Mouse (Mus musculus) limb, embryonic 15.5 days (tissue): ENCODE results near the gene 3110009E18Rik. TPM values are rescaled to one million over a fixed set of nuclear protein-coding genes. Genes with fewer than 3 reads are reported as not detected.

Source experiments
- ATAC-seq: fragments of 200-750 bp; cut with Nextera tagmentation; 2 replicates; pipeline ENCODE4 v1.8.0; 2017; ENCODE audit warnings: low read depth, moderate TSS enrichment; ENCODE audit not compliant: insufficient number of reproducible peaks, low FRiP score, low TSS enrichment
- H3K27ac ChIP-seq: fragments of 300-500 bp; sonication (generic); 2 replicates; pipeline ENCODE4 v1.5.1; 2015; ENCODE audit warnings: moderate library complexity, mild to moderate bottlenecking, inconsistent platforms
- H3K27me3 ChIP-seq: fragments of 300-500 bp; sonication (generic); 2 replicates; pipeline ENCODE4 v1.6.1; 2015; ENCODE audit warnings: inconsistent platforms
- H3K36me3 ChIP-seq: fragments of 300-500 bp; sonication (generic); 2 replicates; pipeline ENCODE4 v1.6.1; 2015; ENCODE audit warnings: inconsistent platforms
- H3K4me1 ChIP-seq: fragments of 300-500 bp; sonication (generic); 2 replicates; pipeline ENCODE4 v1.6.1; 2015; ENCODE audit warnings: inconsistent platforms
- H3K4me2 ChIP-seq: fragments of 300-500 bp; sonication (generic); 2 replicates; pipeline ENCODE4 v1.6.1; 2015; ENCODE audit warnings: mild to moderate bottlenecking, inconsistent platforms
- H3K4me3 ChIP-seq: fragments of 300-500 bp; sonication (generic); 2 replicates; pipeline ENCODE4 v1.5.1; 2015; ENCODE audit warnings: mild to moderate bottlenecking, inconsistent platforms
- H3K9ac ChIP-seq: fragments of 300-500 bp; sonication (generic); 2 replicates; pipeline ENCODE4 v1.6.1; 2015; ENCODE audit warnings: inconsistent platforms
- H3K9me3 ChIP-seq: fragments of 300-500 bp; sonication (generic); 2 replicates; pipeline ENCODE4 v1.6.1; 2016; ENCODE audit warnings: inconsistent platforms
- WGBS: fragments of 180-500 bp; shearing (Covaris S2); methylation state at CpG from one replicate; pipeline ENCODE4 v1.1.7; 2015; 5-methylcytosine and 5-hydroxymethylcytosine counted together
- polyA plus RNA-seq: library from polyadenylated mRNA; unstranded; fragments of >200 nt; fragmentation: Nextera tagmentation; extraction: Ambion mirVana; gene quantifications from 2 replicates; pipeline ENCODE4 v1.2.1, GENCODE M21; 2015

3110009E18Rik gene
- polyA plus RNA-seq, 1 experiment from 2014 or later: 17.4 TPM

- Histone ChIP-seq H3K36me3 (no peaks in the 10 kb centered on the region), H3K27ac (no peak overlapping the region), H3K4me1 (no peaks in the 10 kb centered on the region), H3K4me2 (no peak overlapping the region), H3K9ac (no peak overlapping the region), H3K27me3 (no peaks in the 10 kb centered on the region), H3K4me3 (no peak overlapping the region), H3K9me3 (no peaks in the 10 kb centered on the region)
- WGBS: 87% methylated on average over 2 of the region's 2 CpGs
- ATAC-seq: no peak
Measured at GRCm38 (mm10) chr1:120190300-120190699, 69.3 kb downstream of the 3110009E18Rik start.

- Histone ChIP-seq H3K27ac (no peak overlapping the region), H3K4me3 (no peak overlapping the region), H3K9ac (no peak overlapping the region), H3K4me1 (no peaks in the 10 kb centered on the region), H3K9me3 (no peaks in the 10 kb centered on the region), H3K4me2 (no peak overlapping the region), H3K36me3 (no peaks in the 10 kb centered on the region), H3K27me3 (no peaks in the 10 kb centered on the region)
- no peak for ATAC-seq
- WGBS: 82% methylated on average over 6 of the region's 6 CpGs
Measured at GRCm38 (mm10) chr1:120190946-120191345, 70.0 kb downstream of the 3110009E18Rik start.

- Histone ChIP-seq H3K27ac (no peak overlapping the region), H3K4me3 (no peak overlapping the region), H3K9me3 (no peaks in the 10 kb centered on the region), H3K36me3 (no peaks in the 10 kb centered on the region), H3K27me3 (no peaks in the 10 kb centered on the region), H3K4me1 (no peaks in the 10 kb centered on the region), H3K4me2 (no peak overlapping the region), H3K9ac (no peak overlapping the region)
- no peak for ATAC-seq
- WGBS: 74% methylated on average over 6 of the region's 6 CpGs
Measured at GRCm38 (mm10) chr1:120192321-120192720, 71.3 kb downstream of the 3110009E18Rik start.

GRCm38 (mm10) chr1:120193586-120193985 is 72.6 kb downstream of the 3110009E18Rik start:
- Histone ChIP-seq H3K27me3 (no peaks in the 10 kb centered on the region), H3K36me3 (no peaks in the 10 kb centered on the region), H3K4me3 (no peak overlapping the region), H3K27ac (no peak overlapping the region), H3K4me2 (no peak overlapping the region), H3K4me1 (no peaks in the 10 kb centered on the region), H3K9ac (no peak overlapping the region), H3K9me3 (no peaks in the 10 kb centered on the region)
- WGBS: 91% methylated on average over 10 of the region's 10 CpGs
- ATAC-seq: no peak

- no peaks in the 10 kb centered on the region for H3K27me3 ChIP-seq
- no peak for ATAC-seq
- no peaks in the 10 kb centered on the region for H3K36me3 ChIP-seq
- WGBS: 61% methylated on average over 5 of the region's 5 CpGs
- no peaks in the 10 kb centered on the region for H3K9me3 ChIP-seq
- H3K27ac ChIP-seq: no peak overlapping the region
- H3K4me2 ChIP-seq: no peak overlapping the region
- no peaks in the 10 kb centered on the region for H3K4me1 ChIP-seq
- H3K9ac ChIP-seq: no peak overlapping the region
- no peak overlapping the region for H3K4me3 ChIP-seq
Measured at GRCm38 (mm10) chr1:120195947-120196346, 75.0 kb downstream of the 3110009E18Rik start.

- no peak overlapping the region for H3K27ac ChIP-seq
- H3K9me3 ChIP-seq: no peaks in the 10 kb centered on the region
- 85% methylated on average over 2 of the region's 2 CpGs for WGBS
Measured at GRCm38 (mm10) chr1:120196724-120197123, 75.7 kb downstream of the 3110009E18Rik start.

GRCm38 (mm10) chr1:120197189-120197588 is 76.2 kb downstream of the 3110009E18Rik start:
- H3K4me1 ChIP-seq: no peaks in the 10 kb centered on the region
- H3K27me3 ChIP-seq: no peaks in the 10 kb centered on the region
- WGBS: 15% methylated on average over 5 of the region's 5 CpGs
- no peak overlapping the region for H3K9ac ChIP-seq
- H3K4me2 ChIP-seq: no peak overlapping the region
- no peaks in the 10 kb centered on the region for H3K36me3 ChIP-seq
- ATAC-seq: no peak
- H3K9me3 ChIP-seq: no peaks in the 10 kb centered on the region
- H3K27ac ChIP-seq: no peak overlapping the region
- H3K4me3 ChIP-seq: no peak overlapping the region

More at GRCm38 (mm10) chr1:120196724-120197123, 75.7 kb downstream of the 3110009E18Rik start:
- ATAC-seq: no peak
- no peaks in the 10 kb centered on the region for H3K27me3 ChIP-seq
- H3K4me3 ChIP-seq: no peak overlapping the region
- no peaks in the 10 kb centered on the region for H3K36me3 ChIP-seq
- no peak overlapping the region for H3K4me2 ChIP-seq
- no peak overlapping the region for H3K9ac ChIP-seq
- H3K4me1 ChIP-seq: no peaks in the 10 kb centered on the region

- Histone ChIP-seq H3K9me3 (no peaks in the 10 kb centered on the region), H3K9ac (no peak overlapping the region), H3K36me3 (no peaks in the 10 kb centered on the region), H3K4me3 (no peak overlapping the region), H3K4me1 (no peaks in the 10 kb centered on the region), H3K27ac (no peak overlapping the region), H3K4me2 (no peak overlapping the region), H3K27me3 (no peaks in the 10 kb centered on the region)
- ATAC-seq: no peak
- WGBS: 60% methylated on average over 3 of the region's 3 CpGs
Measured at GRCm38 (mm10) chr1:120198151-120198550, 77.2 kb downstream of the 3110009E18Rik start.

GRCm38 (mm10) chr1:120198942-120199341 is 78.0 kb downstream of the 3110009E18Rik start:
- Histone ChIP-seq H3K9me3 (no peaks in the 10 kb centered on the region), H3K4me1 (no peaks in the 10 kb centered on the region), H3K27me3 (no peaks in the 10 kb centered on the region), H3K36me3 (no peaks in the 10 kb centered on the region), H3K4me2 (no peak overlapping the region), H3K9ac (no peak overlapping the region), H3K4me3 (no peak overlapping the region), H3K27ac (no peak overlapping the region)
- WGBS: 89% methylated on average over 4 of the region's 4 CpGs
- no peak for ATAC-seq

GRCm38 (mm10) chr1:120202542-120202941 is 81.6 kb downstream of the 3110009E18Rik start:
- Histone ChIP-seq H3K36me3 (no peaks in the 10 kb centered on the region), H3K27ac (no peak overlapping the region), H3K4me3 (no peak overlapping the region), H3K9ac (no peak overlapping the region), H3K4me2 (no peak overlapping the region), H3K27me3 (no peaks in the 10 kb centered on the region), H3K4me1 (no peaks in the 10 kb centered on the region), H3K9me3 (no peaks in the 10 kb centered on the region)
- 60% methylated on average over 3 of the region's 3 CpGs for WGBS
- ATAC-seq: no peak

GRCm38 (mm10) chr1:120203836-120204235 is 82.8 kb downstream of the 3110009E18Rik start:
- ATAC-seq: no peak
- 78% methylated on average over 5 of the region's 5 CpGs for WGBS
- H3K27ac ChIP-seq: no peak overlapping the region

GRCm38 (mm10) chr1:120204834-120205233 is 83.8 kb downstream of the 3110009E18Rik start:
- no peak overlapping the region for H3K9ac ChIP-seq
- H3K27ac ChIP-seq: no peak overlapping the region
- no peak overlapping the region for H3K4me3 ChIP-seq
- H3K27me3 ChIP-seq: no peaks in the 10 kb centered on the region
- no peak for ATAC-seq
- H3K9me3 ChIP-seq: no peaks in the 10 kb centered on the region
- H3K4me2 ChIP-seq: no peak overlapping the region
- WGBS: 57% methylated on average over 1 of the region's 1 CpGs
- no peaks in the 10 kb centered on the region for H3K4me1 ChIP-seq
- H3K36me3 ChIP-seq: no peaks in the 10 kb centered on the region

More at GRCm38 (mm10) chr1:120203836-120204235, 82.8 kb downstream of the 3110009E18Rik start:
- no peaks in the 10 kb centered on the region for H3K36me3 ChIP-seq
- H3K4me2 ChIP-seq: no peak overlapping the region
- no peaks in the 10 kb centered on the region for H3K27me3 ChIP-seq
- no peaks in the 10 kb centered on the region for H3K9me3 ChIP-seq
- no peaks in the 10 kb centered on the region for H3K4me1 ChIP-seq
- no peak overlapping the region for H3K9ac ChIP-seq
- H3K4me3 ChIP-seq: no peak overlapping the region

GRCm38 (mm10) chr1:120207568-120207967 is 86.6 kb downstream of the 3110009E18Rik start:
- WGBS: 53% methylated on average over 6 of the region's 6 CpGs
- H3K36me3 ChIP-seq: no peaks in the 10 kb centered on the region
- no peak overlapping the region for H3K4me2 ChIP-seq
- H3K27ac ChIP-seq: no peak overlapping the region
- ATAC-seq: no peak
- no peaks in the 10 kb centered on the region for H3K9me3 ChIP-seq
- no peaks in the 10 kb centered on the region for H3K27me3 ChIP-seq
- no peak overlapping the region for H3K9ac ChIP-seq
- H3K4me3 ChIP-seq: no peak overlapping the region
- H3K4me1 ChIP-seq: no peaks in the 10 kb centered on the region
